Mouse (Mus musculus) kidney, adult 18-20 months (tissue): ENCODE results near the gene Mfsd13b.
"Not testable (repeated sequence)": the region's sequence is repeated elsewhere in the genome, so short reads cannot be mapped to it uniquely, and the experiment has no call there.

Experiments
- DNase-seq: peaks from one replicate; pipeline ENCODE4 v3.0.0; 2021

The Mfsd13b gene

DNA sequence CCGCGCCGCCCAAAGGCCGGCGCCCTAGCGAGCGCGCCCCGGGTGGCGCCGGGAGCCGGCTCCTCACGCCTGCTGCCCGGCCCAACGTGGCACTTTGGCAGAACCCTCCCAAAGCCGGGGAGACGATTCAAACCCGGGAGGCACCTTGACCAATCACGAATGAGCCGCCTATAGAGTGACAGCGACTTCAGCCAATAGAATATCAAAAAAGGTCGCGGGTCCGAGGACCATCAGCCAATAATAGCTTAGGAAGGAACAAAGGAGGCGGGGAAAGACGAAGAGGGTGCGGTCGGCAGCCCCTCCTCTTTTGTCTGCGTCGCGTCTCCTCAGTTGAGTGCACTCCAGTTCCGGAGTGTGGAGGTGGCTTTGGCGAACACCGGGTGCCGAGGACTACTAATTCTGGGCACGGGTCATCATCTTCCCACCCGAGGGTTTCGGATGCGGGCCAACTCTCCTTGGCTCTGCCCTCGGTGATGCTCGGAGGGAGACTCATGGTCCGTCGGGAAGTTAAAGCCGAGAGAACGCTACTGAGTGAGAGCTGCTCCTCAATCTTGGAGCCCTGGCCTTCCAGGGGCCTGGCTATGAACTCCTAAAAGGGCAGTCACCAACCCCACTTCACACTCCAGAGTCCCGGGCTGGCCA lies at the start of gene Mfsd13b, which contains the start of gene Cdr2:
Mfsd13b (plus strand) TSS at position 310 of the 642 bp plus-strand sequence.
Cdr2 (minus strand) TSS at position 113 of the 642 bp plus-strand sequence.
- DNase-seq, result peak; percentile 97

- no peak for DNase-seq
Measured at GRCm38 (mm10) chr7:120933110-120933509, 49.2 kb upstream of the Mfsd13b start.

GRCm38 (mm10) chr7:120933680-120934195 lies 48.6 kb upstream of the Mfsd13b start:
- no peak for DNase-seq

DNA sequence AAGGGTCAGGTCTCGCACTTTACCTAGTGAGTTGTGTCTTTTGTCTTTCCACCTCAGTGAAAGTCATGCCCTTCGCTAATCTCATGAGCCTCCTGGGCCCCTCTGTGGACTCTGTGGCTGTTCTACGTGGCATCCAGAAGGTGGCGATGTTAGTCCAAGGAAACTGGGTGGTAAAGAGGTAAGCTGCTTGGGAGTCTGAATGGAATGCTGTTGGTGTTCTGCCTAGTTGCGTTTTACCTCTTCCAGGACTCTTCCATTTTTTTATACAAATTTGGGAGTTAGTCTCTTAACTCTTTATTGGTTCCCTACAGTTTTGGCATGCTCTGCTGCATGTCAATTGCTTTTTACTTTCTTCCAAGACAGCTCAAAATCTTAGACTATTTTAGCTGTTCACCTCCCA lies 47.6 kb upstream of the Mfsd13b start:
- peak; percentile 61 for DNase-seq

- DNase-seq, result no peak
Measured at GRCm38 (mm10) chr7:120936522-120936921, 45.8 kb upstream of the Mfsd13b start.

DNA sequence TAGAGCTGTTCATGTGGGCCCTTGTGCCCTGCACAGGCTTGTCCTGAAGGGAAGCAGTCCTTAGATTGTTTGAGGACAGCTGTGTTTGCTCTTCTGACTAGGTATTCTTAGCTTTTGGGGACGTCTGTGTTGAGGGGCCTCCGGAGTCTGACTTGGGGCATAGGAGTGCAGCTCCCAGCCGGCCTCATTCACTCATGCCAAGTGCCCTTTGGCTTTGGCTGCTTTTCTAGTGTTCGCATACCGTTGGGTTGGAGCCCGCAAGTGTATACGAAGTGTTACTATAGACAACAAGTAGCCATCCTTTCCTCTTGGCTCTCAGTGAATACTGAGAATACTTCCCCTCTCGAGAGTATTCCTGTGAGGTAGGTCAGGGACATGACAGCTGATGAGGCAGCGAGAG lies 44.1 kb upstream of the Mfsd13b start:
- DNase-seq, result peak; percentile 56

DNA sequence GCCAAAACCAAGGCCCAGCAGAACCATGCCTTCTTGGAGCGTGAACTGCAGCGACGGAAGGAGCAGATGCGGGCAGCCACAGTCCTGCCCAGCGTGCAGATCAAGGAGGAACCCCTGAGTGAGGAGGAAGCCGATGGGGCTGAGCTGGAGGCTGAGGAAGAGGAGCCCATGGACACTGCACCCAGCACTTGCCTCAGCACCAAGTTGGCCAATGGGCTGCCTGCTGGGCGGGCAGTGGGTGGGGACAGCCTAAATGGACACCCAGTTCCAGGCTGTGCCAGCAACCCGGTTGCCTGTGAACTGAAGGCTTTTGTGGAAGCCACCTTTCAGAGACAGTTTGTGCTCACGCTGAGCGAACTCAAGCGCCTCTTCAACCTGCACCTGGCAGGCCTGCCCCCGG lies 42.0 kb upstream of the Mfsd13b start:
- DNase-seq, result peak; percentile 86

- peak; percentile 29 for DNase-seq
Measured at GRCm38 (mm10) chr7:120941214-120941613, 41.1 kb upstream of the Mfsd13b start.

DNA sequence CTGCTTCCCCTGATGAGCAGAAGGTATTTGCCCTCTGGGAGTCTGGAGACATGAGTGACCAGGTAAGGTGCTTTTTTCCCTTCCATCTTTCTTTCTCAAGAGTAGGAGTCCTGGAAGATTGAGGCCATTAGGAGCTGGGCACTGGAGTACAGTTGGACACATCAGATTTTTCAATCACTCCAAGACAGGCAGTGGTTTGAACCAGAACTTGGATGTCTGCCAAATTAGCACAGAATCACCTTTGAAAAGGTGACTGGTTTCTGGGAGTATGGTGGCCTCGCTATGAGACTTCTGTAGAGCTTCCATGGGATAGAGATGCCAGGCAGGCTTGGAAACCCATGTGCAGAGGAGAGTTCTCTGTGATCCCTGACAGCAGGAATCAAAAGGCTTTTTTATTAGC lies 39.8 kb upstream of the Mfsd13b start:
- DNase-seq, result peak; percentile 43

- DNase-seq, result no peak
Measured at GRCm38 (mm10) chr7:120943936-120944509, 38.3 kb upstream of the Mfsd13b start.

DNA sequence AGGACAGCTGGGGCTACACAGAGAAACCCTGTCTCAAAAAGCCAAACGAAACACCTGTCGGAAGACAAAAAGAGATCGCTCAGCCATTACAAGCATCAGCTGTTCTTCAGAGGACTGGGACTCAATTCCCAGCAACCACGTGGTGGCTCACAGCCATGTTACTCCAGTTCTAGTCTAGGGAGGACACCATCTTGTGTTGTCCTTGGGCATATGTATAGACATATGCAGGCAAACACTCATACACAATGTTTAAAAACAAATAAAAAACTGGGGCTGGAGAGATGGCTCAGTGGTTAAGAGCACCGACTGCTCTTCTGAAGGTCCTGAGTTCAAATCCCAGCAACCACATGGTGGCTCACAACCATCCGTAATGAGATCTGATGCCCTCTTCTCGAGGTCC lies 28.7 kb upstream of the Mfsd13b start:
- not testable (repeated sequence) for DNase-seq

DNA sequence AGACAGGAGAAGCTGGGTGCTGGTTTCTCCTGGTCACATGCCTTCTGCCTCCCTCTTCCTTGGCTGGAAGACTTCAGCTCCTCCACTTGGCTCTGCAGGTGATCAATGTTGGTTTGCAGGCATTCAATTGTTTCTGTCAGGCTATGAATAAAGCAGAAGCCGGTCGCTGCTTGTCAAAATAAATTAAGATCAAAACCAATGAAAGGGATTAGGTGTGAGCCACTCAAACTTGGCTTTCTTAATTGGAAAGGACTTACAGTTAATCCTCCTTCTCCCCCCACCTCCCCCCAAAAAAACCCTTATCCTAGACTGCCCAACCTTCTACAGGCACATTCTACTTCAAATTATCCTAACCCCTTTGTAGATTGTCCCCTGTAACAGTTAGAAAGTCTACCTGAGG lies 22.2 kb upstream of the Mfsd13b start:
- DNase-seq, result no peak

- no peak for DNase-seq
Measured at GRCm38 (mm10) chr7:120960601-120961000, 21.7 kb upstream of the Mfsd13b start.

GRCm38 (mm10) chr7:120961893-120962292 lies 20.4 kb upstream of the Mfsd13b start:
- peak; percentile 70 for DNase-seq

- no peak for DNase-seq
Measured at GRCm38 (mm10) chr7:120963126-120963525, 19.2 kb upstream of the Mfsd13b start.

GRCm38 (mm10) chr7:120969221-120969620 lies 13.1 kb upstream of the Mfsd13b start:
- DNase-seq, result no peak

DNA sequence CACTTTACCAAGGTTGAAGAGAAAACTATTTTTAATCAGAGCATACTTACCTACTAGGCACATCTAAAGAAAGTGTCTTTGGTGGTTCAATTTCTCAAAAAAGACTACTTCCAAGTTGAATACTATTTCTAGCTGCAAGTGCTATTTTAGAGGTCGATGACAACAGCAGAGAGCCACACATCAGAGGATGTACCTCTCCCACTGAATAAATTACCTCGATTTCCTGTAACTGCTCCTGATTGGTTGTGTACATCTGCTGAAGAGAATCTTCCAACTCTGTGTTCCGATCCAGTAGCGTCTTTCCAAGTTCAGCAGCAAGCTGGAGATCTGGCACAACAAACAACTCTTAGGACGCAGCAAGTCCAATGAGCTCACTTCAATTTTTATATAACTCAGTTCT lies 12.2 kb upstream of the Mfsd13b start:
- no peak for DNase-seq

DNA sequence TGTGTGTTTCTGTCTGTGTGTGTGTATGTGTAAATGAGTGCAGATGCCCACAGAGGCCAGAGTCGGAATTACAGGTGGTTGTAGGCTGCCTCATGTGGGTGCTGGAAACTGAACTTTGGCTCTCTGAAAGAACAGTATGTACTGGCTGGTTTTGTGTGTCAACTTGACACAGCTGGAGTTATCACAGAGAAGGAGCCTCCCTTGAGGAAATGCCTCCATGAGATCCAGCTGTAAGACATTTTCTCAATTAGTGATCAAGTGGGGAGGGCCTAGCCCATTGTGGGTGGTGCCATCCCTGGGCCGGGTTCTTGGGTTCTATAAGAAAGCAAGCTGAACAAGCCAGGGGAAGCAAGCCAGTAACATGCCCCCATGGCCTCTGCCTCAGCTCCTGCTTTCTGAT lies 9.8 kb upstream of the Mfsd13b start:
- not testable (repeated sequence) for DNase-seq

DNA sequence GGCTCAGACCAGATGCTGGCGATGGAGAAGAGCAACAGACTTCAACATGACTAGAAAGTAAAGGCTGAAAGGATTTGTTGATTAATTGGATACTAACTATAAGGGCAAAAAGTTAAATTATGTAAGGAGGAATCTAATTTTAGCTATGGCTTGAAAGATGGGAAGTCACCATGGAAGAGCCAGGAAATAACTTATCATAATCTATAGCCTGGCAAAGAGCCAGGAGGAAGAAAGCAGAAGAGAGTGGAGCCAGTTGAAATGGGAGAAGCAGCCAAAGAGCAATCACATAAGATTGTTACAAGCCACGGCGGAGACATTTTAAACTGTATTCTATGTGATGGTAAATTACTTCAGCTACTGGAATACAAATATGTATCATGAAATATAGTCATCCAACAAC lies 8.3 kb upstream of the Mfsd13b start:
- DNase-seq, result no peak

- DNase-seq, result peak; percentile 25
Measured at GRCm38 (mm10) chr7:120977063-120977462, 5.2 kb upstream of the Mfsd13b start.

- no peak for DNase-seq
Measured at GRCm38 (mm10) chr7:120980041-120980440, 2.3 kb upstream of the Mfsd13b start.

GRCm38 (mm10) chr7:120980931-120981924 lies 1.1 kb upstream of the Mfsd13b start:
- peak; percentile 71 for DNase-seq

DNA sequence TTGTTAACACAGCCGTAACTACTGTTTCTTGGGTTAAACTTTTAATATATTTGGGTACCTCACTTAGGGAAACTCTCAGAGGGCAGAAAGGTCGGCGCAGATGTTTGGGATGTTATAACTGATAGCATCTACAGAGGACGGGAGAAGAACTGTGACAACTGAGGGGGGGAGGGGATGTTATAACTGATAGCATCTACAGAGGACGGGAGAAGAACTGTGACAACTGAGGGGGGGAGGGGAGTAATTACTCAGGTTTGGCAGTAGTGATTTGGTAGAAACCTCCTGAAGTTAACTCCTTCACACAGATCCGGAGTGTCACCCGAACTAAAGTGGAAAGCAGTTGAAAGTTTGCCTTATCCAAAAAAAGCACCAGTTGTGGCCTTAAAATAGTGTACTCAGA lies 659 bp downstream of the Mfsd13b start:
- no peak for DNase-seq
